Mouse (Mus musculus): ENCODE data around the gene Carmil1.

DNA sequence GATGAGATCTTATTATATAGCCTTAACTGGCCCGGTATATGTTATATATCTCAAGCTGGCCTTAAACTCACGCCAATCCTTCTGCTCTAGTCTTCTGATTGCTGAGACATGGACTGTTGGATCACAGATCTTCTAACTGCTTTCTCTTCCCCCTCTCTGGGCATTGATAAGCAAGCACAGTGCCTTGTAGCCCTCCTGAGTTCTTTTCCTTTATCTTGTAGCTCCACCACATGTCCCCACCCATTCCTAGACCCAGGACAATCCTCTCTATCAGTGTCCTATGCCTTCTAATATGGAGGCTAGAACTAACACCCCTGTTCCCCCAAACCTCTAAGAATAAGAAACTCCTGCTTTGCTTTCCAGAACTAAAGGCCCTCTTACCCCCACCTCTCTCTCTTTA is 275.1 kb downstream of the Carmil1 start:
- TF ChIP-seq MYOD1 (IDR thresholded peaks at IDR 0.05; ENCODE audit: control insufficient read depth, insufficient read length, low read depth) (no peak), CEBPB (IDR thresholded peaks at IDR 0.05; ENCODE audit: low read depth) (no peak), FOSL1 (IDR thresholded peaks at IDR 0.05; ENCODE audit: insufficient read depth, low read length, poor library complexity, severe bottlenecking) (no peak), CTCF (IDR thresholded peaks at IDR 0.05; ENCODE audit: control insufficient read depth, insufficient read depth, insufficient read length) (no peak), USF1 (IDR thresholded peaks at IDR 0.05; ENCODE audit: low read depth) (no peak), MYOG (IDR thresholded peaks at IDR 0.05; ENCODE audit: control insufficient read depth, extremely low read depth, insufficient read length) (no peak)
